ENCODE assay signal across 22 mouse cellular contexts in genomic region chr2:10365081-10365480, GRCm38 (mm10). TPM values are rescaled to one million over a fixed set of nuclear protein-coding genes. Genes with fewer than 3 reads are reported as not detected.
"Had no signal": no experiment of that assay in that cellular context is flagged by ENCODE, and none has a peak within 500 bp of the region (broad histone marks: within the 10 kb centered on the region; RNA-seq: fewer than 3 reads in every experiment).

No protein-coding gene starts in this region.

- H3K27ac ChIP-seq: kidney, embryonic 15.5 days; limb, embryonic 12.5 days; limb, embryonic 15.5 days; liver, embryonic 14.5 days; macrophage; midbrain, embryonic 10.5 days; midbrain, embryonic 13.5 days; neural tube, embryonic 13.5 days had no signal

- H3K36me3 ChIP-seq: kidney, embryonic 15.5 days; limb, embryonic 12.5 days; limb, embryonic 15.5 days; midbrain, embryonic 10.5 days; midbrain, embryonic 13.5 days; neural tube, embryonic 13.5 days had no signal

- H3K9ac ChIP-seq: kidney, embryonic 15.5 days; limb, embryonic 12.5 days; limb, embryonic 15.5 days; liver, embryonic 14.5 days; liver, postnatal 0 days; lung, embryonic 14.5 days; midbrain, embryonic 13.5 days; neural tube, embryonic 13.5 days had no signal

- H3K9me3 ChIP-seq: kidney, embryonic 15.5 days; limb, embryonic 12.5 days; limb, embryonic 15.5 days; midbrain, embryonic 10.5 days; midbrain, embryonic 13.5 days; neural tube, embryonic 13.5 days had no signal

- H3K4me1 ChIP-seq: kidney, embryonic 15.5 days; limb, embryonic 12.5 days; limb, embryonic 15.5 days; midbrain, embryonic 10.5 days; midbrain, embryonic 13.5 days; neural tube, embryonic 13.5 days had no signal

- H3K4me3 ChIP-seq: kidney, embryonic 15.5 days; limb, embryonic 12.5 days; limb, embryonic 15.5 days; midbrain, embryonic 10.5 days; midbrain, embryonic 13.5 days; myocyte; neural tube, embryonic 13.5 days had no signal

- ATAC-seq: liver, postnatal 0 days; lung, postnatal 0 days; midbrain, embryonic 13.5 days; midbrain, embryonic 16.5 days had no signal

- DNase-seq: kidney, adult 8-10 months; kidney, postnatal 10 days; kidney, postnatal 36 days; left cerebral cortex, postnatal 4 days; liver, postnatal 0 days; lung, embryonic 14.5 days; thymus, adult 2 months; thymus, postnatal 14 days; thymus, postnatal 4 days had no signal

- H3K4me2 ChIP-seq: kidney, embryonic 15.5 days; limb, embryonic 12.5 days; limb, embryonic 15.5 days; liver, embryonic 11.5 days; lung, embryonic 14.5 days; midbrain, embryonic 13.5 days; neural tube, embryonic 13.5 days had no signal

RNA-seq across cellular contexts. Expression of gene Sfmbt2, which starts 5.2 kb away (rescaled TPM):
- total RNA-seq: monocyte, adult 5-6 weeks had no signal
